Comparison of ENCODE assay signal across 19 mouse cellular contexts in genomic region chr14:100104818-100105217, GRCm38 (mm10).
DNase-seq lines count a peak whose midpoint lies in the region; ATAC-seq and TF ChIP-seq lines count a peak whose summit lies in the region.
"Had no signal": no experiment of that assay in that cellular context is flagged by ENCODE, and none has a peak within 500 bp of the region (broad histone marks: within the 10 kb centered on the region; RNA-seq: fewer than 3 reads in every experiment).

No protein-coding gene starts in this region.

- no peak overlapping the region for H3K27ac ChIP-seq in neural tube, embryonic 11.5 days (ENCODE audit: low read depth, low read length)
- peak overlapping the region; percentile 41; the same call in 1 of the 2 replicates for H3K27ac ChIP-seq in hindbrain, embryonic 12.5 days
- H3K27ac ChIP-seq in midbrain, embryonic 15.5 days = peak overlapping the region; percentile 23; the same call in 1 of the 2 replicates
- H3K27ac ChIP-seq in heart, embryonic 10.5 days = no peak overlapping the region
- H3K27ac ChIP-seq in layer of hippocampus, adult 2 months = no peak overlapping the region
- H3K27ac ChIP-seq: embryonic facial prominence, embryonic 15.5 days; limb, embryonic 10.5 days; liver, embryonic 13.5 days had no signal

- intact Hi-C loops in gastrocnemius, postnatal 14 days (cut with DNase I; ENCODE audit: low total_unique reads) = no loop called here

- TF ChIP-seq CTCF in layer of hippocampus, adult 2 months (conservative IDR thresholded peaks at IDR 0.05) = no peak

- H3K4me2 ChIP-seq in neural tube, embryonic 11.5 days (ENCODE audit: low read depth) = no peak overlapping the region
- no peak overlapping the region for H3K4me2 ChIP-seq in hindbrain, embryonic 12.5 days (replicated peaks)
- H3K4me2 ChIP-seq in midbrain, embryonic 15.5 days = peak overlapping the region; percentile 1; the same call in 1 of the 2 replicates
- H3K4me2 ChIP-seq: embryonic facial prominence, embryonic 15.5 days; liver, embryonic 13.5 days had no signal

- H3K4me3 ChIP-seq in neural tube, embryonic 11.5 days (ENCODE audit: low read depth, low read length) = no peak overlapping the region
- no peak overlapping the region for H3K4me3 ChIP-seq in hindbrain, embryonic 12.5 days
- H3K4me3 ChIP-seq in midbrain, embryonic 15.5 days = no peak overlapping the region
- H3K4me3 ChIP-seq in heart, embryonic 10.5 days = no peak overlapping the region
- H3K4me3 ChIP-seq in layer of hippocampus, adult 2 months = no peak overlapping the region
- H3K4me3 ChIP-seq: embryonic facial prominence, embryonic 15.5 days; limb, embryonic 10.5 days; liver, embryonic 13.5 days had no signal

- 66% methylated on average over 12 of the region's 12 CpGs for WGBS in neural tube, embryonic 11.5 days
- WGBS in hindbrain, embryonic 12.5 days = 73% methylated on average over 12 of the region's 12 CpGs
- 50% methylated on average over 12 of the region's 12 CpGs for WGBS in midbrain, embryonic 15.5 days
- WGBS in heart, embryonic 10.5 days = 89% methylated on average over 12 of the region's 12 CpGs

- no peaks in the 10 kb centered on the region for H3K9me3 ChIP-seq in neural tube, embryonic 11.5 days (ENCODE audit: control insufficient read depth, low read length)
- no peaks in the 10 kb centered on the region for H3K9me3 ChIP-seq in hindbrain, embryonic 12.5 days (replicated peaks)
- no peaks in the 10 kb centered on the region for H3K9me3 ChIP-seq in midbrain, embryonic 15.5 days
- H3K9me3 ChIP-seq in heart, embryonic 10.5 days = no peaks in the 10 kb centered on the region
- H3K9me3 ChIP-seq: embryonic facial prominence, embryonic 15.5 days; limb, embryonic 10.5 days; liver, embryonic 13.5 days had no signal

- peak; percentile 25; the same call in 1 of the 2 replicates for ATAC-seq in neural tube, embryonic 11.5 days (ENCODE audit: insufficient read depth, low FRiP score, low TSS enrichment)
- ATAC-seq in hindbrain, embryonic 12.5 days (ENCODE audit: low FRiP score) = peak; percentile 26; the same call in 1 of the 2 replicates
- peak; percentile 62 for ATAC-seq in midbrain, embryonic 15.5 days (replicated peaks)
- ATAC-seq: lung, postnatal 0 days had no signal

- no peaks in the 10 kb centered on the region for H3K4me1 ChIP-seq in neural tube, embryonic 11.5 days (ENCODE audit: control insufficient read depth, insufficient read depth, low read length)
- peaks cover 15% of the 10 kb centered on the region; the same call in 1 of the 2 replicates for H3K4me1 ChIP-seq in hindbrain, embryonic 12.5 days
- peaks cover 19% of the 10 kb centered on the region for H3K4me1 ChIP-seq in midbrain, embryonic 15.5 days
- H3K4me1 ChIP-seq in heart, embryonic 10.5 days = peaks cover 11% of the 10 kb centered on the region
- H3K4me1 ChIP-seq: embryonic facial prominence, embryonic 15.5 days; liver, embryonic 13.5 days had no signal

- DNase-seq in neural tube, embryonic 11.5 days (ENCODE audit: low spot score) = no peak
- no peak for DNase-seq in neural tube, embryonic 10.5 days (ENCODE audit: extremely low spot score, low spot score)
- DNase-seq in gastrocnemius, postnatal 14 days = no peak
- no peak for DNase-seq in heart, embryonic 10.5 days (ENCODE audit: low spot score)
- DNase-seq in yolk sac, embryonic 10.5 days (ENCODE audit: low spot score) = no peak
- no peak for DNase-seq in layer of hippocampus, adult 2 months (ENCODE audit: low spot score in 2 of 2)
- DNase-seq: adrenal gland, adult 8-10 months; cerebellum, adult 8-10 months; gastrocnemius, postnatal 36 days; kidney, adult 18-20 months; kidney, postnatal 14 days; layer of hippocampus, adult 9-11 months; liver, embryonic 13.5 days; right cerebral cortex, adult 18-20 months had no signal

- H3K36me3 ChIP-seq in neural tube, embryonic 11.5 days (ENCODE audit: control insufficient read depth, insufficient read depth, low read length) = no peaks in the 10 kb centered on the region
- no peaks in the 10 kb centered on the region for H3K36me3 ChIP-seq in hindbrain, embryonic 12.5 days
- H3K36me3 ChIP-seq in midbrain, embryonic 15.5 days (replicated peaks) = no peaks in the 10 kb centered on the region
- H3K36me3 ChIP-seq in heart, embryonic 10.5 days = no peaks in the 10 kb centered on the region
- H3K36me3 ChIP-seq: embryonic facial prominence, embryonic 15.5 days; liver, embryonic 13.5 days had no signal

- no peak overlapping the region for H3K9ac ChIP-seq in neural tube, embryonic 11.5 days (ENCODE audit: low read length)
- no peak overlapping the region for H3K9ac ChIP-seq in hindbrain, embryonic 12.5 days
- H3K9ac ChIP-seq in midbrain, embryonic 15.5 days = no peak overlapping the region
- H3K9ac ChIP-seq: embryonic facial prominence, embryonic 15.5 days; liver, embryonic 13.5 days had no signal

- H3K27me3 ChIP-seq in neural tube, embryonic 11.5 days (ENCODE audit: control insufficient read depth, insufficient read depth, low read length) = no peaks in the 10 kb centered on the region
- H3K27me3 ChIP-seq in hindbrain, embryonic 12.5 days = no peaks in the 10 kb centered on the region
- no peaks in the 10 kb centered on the region for H3K27me3 ChIP-seq in midbrain, embryonic 15.5 days (replicated peaks)
- H3K27me3 ChIP-seq in heart, embryonic 10.5 days (ENCODE audit: insufficient read depth, poor library complexity, severe bottlenecking) = no peaks in the 10 kb centered on the region
- H3K27me3 ChIP-seq: embryonic facial prominence, embryonic 15.5 days; liver, embryonic 13.5 days had no signal

Comparison
In these comparisons a context has a peak if more than half of its experiments do, and no peak if none do; other contexts are left out.
1. H3K27ac ChIP-seq: peak in hindbrain, embryonic 12.5 days (single experiment) and midbrain, embryonic 15.5 days (single experiment); none in neural tube, embryonic 11.5 days (single experiment), heart, embryonic 10.5 days (single experiment) and layer of hippocampus, adult 2 months (single experiment).
2. Peak in every context shown above with its lines, with median percentiles within 50 percentile points of each other: ATAC-seq.